Mouse (Mus musculus) myocyte (in vitro differentiated cells): ENCODE results near the gene Hes7. TPM values are rescaled to one million over a fixed set of nuclear protein-coding genes. Genes with fewer than 3 reads are reported as not detected.

Experiments used
- H3K27me3 ChIP-seq: one replicate; pipeline ENCODE4 v1.6.1; 2011; ENCODE audit not compliant: control insufficient read depth, insufficient read depth, insufficient read length
- H3K36me3 ChIP-seq: one replicate; pipeline ENCODE4 v1.6.1; 2011; ENCODE audit not compliant: control insufficient read depth, insufficient read depth
- H3K4me2 ChIP-seq: one replicate; pipeline ENCODE4 v1.6.1; 2011; ENCODE audit warnings: low read depth, control low read depth
- H3K4me3 ChIP-seq: one replicate; pipeline ENCODE4 v1.5.1; 2011; ENCODE audit warnings: mild to moderate bottlenecking, control low read depth, moderate library complexity
- H3K79me2 ChIP-seq: one replicate; pipeline ENCODE4 v1.6.1; 2011; ENCODE audit not compliant: control insufficient read depth, insufficient read depth
- H3ac ChIP-seq: one replicate; pipeline ENCODE4 v1.6.1; 2011; ENCODE audit not compliant: control insufficient read depth, insufficient read length
- CEBPB ChIP-seq: IDR thresholded peaks from 2 replicates; pipeline ENCODE4 v1.6.1; 2011; ENCODE audit warnings: mild to moderate bottlenecking, moderate library complexity; ENCODE audit not compliant: poor library complexity, insufficient read depth, severe bottlenecking
- E2F4 ChIP-seq: IDR thresholded peaks from one replicate; pipeline ENCODE4 v1.6.1; 2011; ENCODE audit warnings: mild to moderate bottlenecking, control low read depth, moderate library complexity; ENCODE audit not compliant: insufficient read depth
- MAX ChIP-seq: IDR thresholded peaks from one replicate; pipeline ENCODE4 v1.6.1; 2011; ENCODE audit warnings: low read depth, mild to moderate bottlenecking, control low read depth
- MYOD1 ChIP-seq, 3 experiments: IDR thresholded peaks; one replicate each; pipeline ENCODE4 v1.6.1; 2011; ENCODE audit warnings: control low read depth in 2 of 3, low read depth in 2 of 3, mild to moderate bottlenecking in 2 of 3, moderate library complexity in 1 of 3; ENCODE audit not compliant: insufficient read length in 2 of 3, control insufficient read depth in 1 of 3
- MYOG ChIP-seq, 3 experiments: IDR thresholded peaks; one replicate each; pipeline ENCODE4 v1.6.1; 2011; ENCODE audit warnings: control low read depth in 2 of 3, low read depth in 2 of 3, mild to moderate bottlenecking in 2 of 3; ENCODE audit not compliant: insufficient read length in 2 of 3, control insufficient read depth in 1 of 3, insufficient read depth in 1 of 3
- POLR2A ChIP-seq: IDR thresholded peaks from one replicate; pipeline ENCODE4 v1.6.1; 2011; ENCODE audit warnings: low read depth, mild to moderate bottlenecking, control low read depth, moderate library complexity; ENCODE audit not compliant: insufficient read length
- POLR2AphosphoS2 ChIP-seq: IDR thresholded peaks from one replicate; pipeline ENCODE4 v1.6.1; 2011; ENCODE audit warnings: low read depth, control low read depth; ENCODE audit not compliant: insufficient read length
- REST ChIP-seq: IDR thresholded peaks from one replicate; pipeline ENCODE4 v1.6.1; 2011; ENCODE audit warnings: mild to moderate bottlenecking, control low read depth, moderate library complexity; ENCODE audit not compliant: insufficient read depth, insufficient read length
- SRF ChIP-seq: IDR thresholded peaks from one replicate; pipeline ENCODE4 v1.6.1; 2011; ENCODE audit warnings: low read depth; ENCODE audit not compliant: control insufficient read depth, insufficient read length
- TCF12 ChIP-seq: IDR thresholded peaks from one replicate; pipeline ENCODE4 v1.6.1; 2011; ENCODE audit warnings: mild to moderate bottlenecking, control low read depth; ENCODE audit not compliant: poor library complexity, insufficient read depth, severe bottlenecking
- TCF3 ChIP-seq: IDR thresholded peaks from one replicate; pipeline ENCODE4 v1.6.1; 2011; ENCODE audit warnings: low read depth, control low read depth; ENCODE audit not compliant: insufficient read length
- USF1 ChIP-seq: IDR thresholded peaks from one replicate; pipeline ENCODE4 v1.6.1; 2011; ENCODE audit warnings: low read depth, mild to moderate bottlenecking, control low read depth, moderate library complexity
- polyA plus RNA-seq: library from polyadenylated mRNA; unstranded; fragments of >200 nt; fragmentation: generic; extraction: Trizol; gene quantifications from one replicate; pipeline ENCODE4 v1.2.1, GENCODE M21; 2012; ENCODE audit warnings: missing spikeins

Gene Hes7
- polyA plus RNA-seq, 1 experiment: 0.28 TPM

DNA sequence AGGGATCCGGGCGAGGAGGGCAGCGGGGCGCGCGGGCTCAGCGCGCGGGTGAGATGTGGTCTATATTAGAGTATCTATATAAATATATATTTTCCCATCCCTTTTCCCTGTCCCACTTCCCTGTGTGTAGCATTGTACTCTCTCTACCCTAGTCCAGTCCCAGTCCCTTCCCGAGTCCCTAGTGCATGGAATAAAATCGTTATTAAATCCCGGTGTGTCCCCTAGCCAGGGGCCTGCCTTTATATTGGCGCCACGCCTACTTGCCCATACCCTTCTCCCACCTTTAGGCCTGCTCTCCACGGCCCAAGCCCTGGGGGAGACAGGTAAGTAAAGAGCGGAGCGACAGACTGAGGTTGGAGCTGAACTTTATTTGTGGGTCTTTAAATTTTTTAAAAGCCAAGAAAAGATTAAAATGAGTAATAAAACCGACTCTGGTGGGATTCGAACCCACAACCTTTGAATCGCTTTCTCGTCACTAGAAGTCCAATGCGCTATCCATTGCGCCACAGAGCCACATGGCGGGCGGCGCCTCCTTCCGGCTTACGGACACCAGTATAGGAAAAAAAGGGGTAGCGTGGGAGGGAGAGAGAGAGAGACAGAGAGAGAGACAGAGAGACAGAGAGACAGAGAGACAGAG, 3.0 kb downstream of the Hes7 start:
- Histone ChIP-seq H3K4me2 (peak overlapping the region; percentile 82), H3K4me3 (peak overlapping the region; percentile 68), H3K36me3 (no peaks in the 10 kb centered on the region), H3K27me3 (no peaks in the 10 kb centered on the region), H3K79me2 (no peaks in the 10 kb centered on the region), H3ac (peak overlapping the region; percentile 82)
- TF ChIP-seq CEBPB: peak; percentile 39; the same call in 1 of the 2 replicates
- TF ChIP-seq MAX: no peak
- TF ChIP-seq REST: no peak
- TF ChIP-seq USF1: peak; percentile 40
- TF ChIP-seq POLR2AphosphoS2: no peak
- no peak for TF ChIP-seq E2F4
- TF ChIP-seq TCF12: no peak
- no peak for TF ChIP-seq MYOG (IDR thresholded peaks at IDR 0.05; ENCODE audit: control insufficient read depth in 1 of 3, insufficient read depth in 1 of 3, insufficient read length in 2 of 3, low read depth in 2 of 3)
- no peak for TF ChIP-seq MYOD1 (IDR thresholded peaks at IDR 0.05; ENCODE audit: control insufficient read depth in 1 of 3, insufficient read length in 2 of 3, low read depth in 2 of 3)
- no peak for TF ChIP-seq SRF

DNA sequence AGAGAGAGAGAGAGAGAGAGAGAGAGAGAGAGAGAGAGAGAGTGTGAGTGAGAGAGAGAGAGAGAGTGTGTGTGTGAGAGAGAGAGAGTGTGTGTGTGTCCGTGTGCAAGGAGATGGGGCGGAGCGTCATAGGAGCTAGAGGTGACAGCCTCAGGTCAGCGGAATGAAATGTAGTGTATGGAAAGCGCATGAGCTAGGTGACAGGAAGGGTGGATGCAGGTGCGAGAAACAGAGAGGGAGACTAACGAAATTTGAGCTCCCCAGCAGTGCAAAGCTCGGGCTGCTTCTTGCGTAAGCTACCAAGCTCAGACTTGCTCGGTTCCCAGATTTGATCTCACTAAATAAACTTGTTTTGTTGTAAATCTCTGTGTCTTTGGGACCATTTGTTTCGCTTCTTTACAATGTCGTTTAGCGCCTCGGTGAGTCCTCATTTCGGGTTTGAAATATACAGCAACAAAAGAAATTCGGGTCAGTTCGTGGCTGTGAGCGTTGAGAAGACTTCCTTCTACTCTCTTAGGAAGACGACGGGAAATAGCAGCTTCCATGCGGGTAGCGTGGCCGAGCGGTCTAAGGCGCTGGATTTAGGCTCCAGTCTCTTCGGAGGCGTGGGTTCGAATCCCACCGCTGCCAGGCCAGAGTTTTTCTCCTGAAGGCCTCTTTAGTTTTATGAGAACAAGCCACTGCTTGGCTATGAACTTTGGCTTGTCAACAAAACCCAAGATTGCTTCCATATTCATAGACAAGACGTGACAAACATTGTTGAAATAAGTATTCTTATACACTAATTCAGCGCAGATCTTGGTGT, 3.7 kb downstream of the Hes7 start:
- no peaks in the 10 kb centered on the region for H3K79me2 ChIP-seq
- peak overlapping the region; percentile 68 for H3K4me3 ChIP-seq
- no peaks in the 10 kb centered on the region for H3K36me3 ChIP-seq
- TF ChIP-seq MAX (no peak), E2F4 (peak; percentile 42), CEBPB (no peak)
- peak overlapping the region; percentile 82 for H3K4me2 ChIP-seq
- H3K27me3 ChIP-seq: no peaks in the 10 kb centered on the region
- H3ac ChIP-seq: peak overlapping the region; percentile 82

DNA sequence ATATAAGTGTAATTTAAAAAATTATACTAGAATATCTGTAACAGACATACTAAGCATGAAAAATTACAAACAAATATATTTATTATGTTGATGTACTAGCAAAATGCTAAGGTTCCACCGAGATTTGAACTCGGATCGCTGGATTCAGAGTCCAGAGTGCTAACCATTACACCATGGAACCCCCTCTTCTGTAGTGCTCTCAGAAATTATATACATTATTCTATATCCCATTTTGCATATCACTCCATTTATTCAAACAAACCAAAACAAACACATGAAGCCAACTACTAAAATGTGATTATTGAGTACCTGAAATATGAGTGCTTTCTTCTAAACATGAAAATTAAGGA, 4.3 kb downstream of the Hes7 start:
- Histone ChIP-seq H3K4me3 (peak overlapping the region; percentile 68), H3K27me3 (no peaks in the 10 kb centered on the region), H3K79me2 (no peaks in the 10 kb centered on the region), H3ac (no peak overlapping the region), H3K4me2 (no peak overlapping the region), H3K36me3 (no peaks in the 10 kb centered on the region)
- TF ChIP-seq MYOG (IDR thresholded peaks at IDR 0.05; ENCODE audit: control insufficient read depth in 1 of 3, insufficient read depth in 1 of 3, insufficient read length in 2 of 3, low read depth in 2 of 3): no peak
- TF ChIP-seq POLR2AphosphoS2: no peak
- TF ChIP-seq REST: no peak
- peak; percentile 20 for TF ChIP-seq E2F4

DNA sequence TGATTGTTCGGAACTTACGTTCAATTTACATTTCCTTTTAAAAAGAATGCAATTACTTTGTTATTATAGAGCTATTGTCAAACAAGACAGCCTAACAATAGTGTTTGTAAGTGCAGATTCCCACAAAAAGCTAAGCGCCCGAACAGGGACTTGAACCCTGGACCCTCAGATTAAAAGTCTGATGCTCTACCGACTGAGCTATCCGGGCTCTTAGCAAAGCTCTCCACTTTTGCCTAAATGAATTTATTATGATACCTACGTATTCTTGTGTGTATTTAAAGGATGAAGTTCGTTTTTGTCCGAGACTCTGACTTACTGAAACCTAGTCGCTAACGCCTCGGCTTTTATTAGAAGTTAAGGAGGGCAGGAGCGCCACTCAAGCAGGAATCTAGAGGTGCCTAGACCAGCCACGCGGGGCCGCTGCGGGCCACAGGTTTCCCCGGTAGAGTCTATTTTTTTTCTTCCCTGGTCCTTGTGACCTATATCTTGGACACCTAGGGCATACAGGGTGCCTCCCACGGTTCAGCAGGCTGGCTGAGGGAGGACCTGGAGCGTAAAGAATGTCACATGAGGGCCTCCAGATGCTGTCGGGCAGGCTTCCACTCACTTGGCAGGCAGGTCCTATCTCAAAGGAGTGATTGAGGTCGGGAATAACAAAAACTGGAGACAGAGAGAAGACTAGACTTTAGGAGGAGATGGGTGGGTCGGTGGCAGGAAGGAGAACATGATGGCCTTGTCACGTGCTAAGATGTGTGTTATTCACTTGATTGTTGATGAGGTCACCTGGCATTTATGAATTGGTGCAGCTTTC, 5.0 kb downstream of the Hes7 start:
- peak overlapping the region; percentile 26 for H3K4me3 ChIP-seq
- no peaks in the 10 kb centered on the region for H3K27me3 ChIP-seq
- peak overlapping the region; percentile 77 for H3K4me2 ChIP-seq
- H3K79me2 ChIP-seq: no peaks in the 10 kb centered on the region
- no peaks in the 10 kb centered on the region for H3K36me3 ChIP-seq
- TF ChIP-seq E2F4 (peak; percentile 14), CEBPB (0 out of 2 replicates have a peak, but pooled peaks have one; percentile 7), TCF3 (no peak), USF1 (peak; percentile 51), SRF (no peak)
- H3ac ChIP-seq: no peak overlapping the region

DNA sequence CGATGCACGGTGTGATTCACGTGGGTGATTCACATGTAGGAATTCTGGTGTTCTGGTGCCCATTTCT, 5.5 kb downstream of the Hes7 start, which contains the start of gene Aloxe3:
Gene Aloxe3, plus strand, starts transcription at position 45 of the 67 bp plus-strand sequence.
- peak within 1 kb of the TSS; percentile 77 for H3K4me2 ChIP-seq
- no peaks in the 10 kb centered on the region for H3K27me3 ChIP-seq
- peak within 1 kb of the TSS; percentile 26 for H3K4me3 ChIP-seq
- no peak within 1 kb of the TSS for H3ac ChIP-seq
- no peak for TF ChIP-seq POLR2A
- TF ChIP-seq CEBPB: no peak
- no peak for TF ChIP-seq TCF12
- no peak for TF ChIP-seq POLR2AphosphoS2
- no peak for TF ChIP-seq E2F4
- no peak for TF ChIP-seq USF1
- no peak for TF ChIP-seq TCF3
- TF ChIP-seq REST: no peak
- no peak for TF ChIP-seq MYOG (IDR thresholded peaks at IDR 0.05; ENCODE audit: control insufficient read depth in 1 of 3, insufficient read depth in 1 of 3, insufficient read length in 2 of 3, low read depth in 2 of 3)
- TF ChIP-seq MYOD1 (IDR thresholded peaks at IDR 0.05; ENCODE audit: control insufficient read depth in 1 of 3, insufficient read length in 2 of 3, low read depth in 2 of 3): no peak
- TF ChIP-seq MAX: no peak
- no peaks in the 10 kb centered on the region for H3K36me3 ChIP-seq
- H3K79me2 ChIP-seq: no peaks in the 10 kb centered on the region
